Mouse (Mus musculus): ENCODE results near the gene Osbpl7. TPM values are rescaled to one million over a fixed set of nuclear protein-coding genes. Genes with fewer than 3 reads are reported as not detected.

Gene Osbpl7
- polyA plus RNA-seq, 1 experiment from 2014 or later = 7.8 TPM

GRCm38 (mm10) chr11:97069333-97069732, 18.9 kb downstream of the Osbpl7 start:
- no peaks in the 10 kb centered on the region for H3K27me3 ChIP-seq (ENCODE audit: control insufficient read depth, insufficient read depth, low read length)
- H3K9ac ChIP-seq (replicated peaks; ENCODE audit: low read length) = no peak overlapping the region
- no peak for ATAC-seq (ENCODE audit: low FRiP score, low TSS enrichment)
- no peak overlapping the region for H3K4me3 ChIP-seq (replicated peaks; ENCODE audit: low read depth, low read length)
- H3K4me1 ChIP-seq (ENCODE audit: control insufficient read depth, insufficient read depth, low read length) = no peaks in the 10 kb centered on the region
- WGBS = 71% methylated on average over 1 of the region's 1 CpGs
- peaks cover 18% of the 10 kb centered on the region for H3K36me3 ChIP-seq (ENCODE audit: control insufficient read depth, insufficient read depth, low read length)
- no peak for DNase-seq
- H3K9me3 ChIP-seq (ENCODE audit: control insufficient read depth, low read length) = no peaks in the 10 kb centered on the region
- H3K4me2 ChIP-seq (ENCODE audit: low read length) = no peak overlapping the region
- no peak overlapping the region for H3K27ac ChIP-seq (replicated peaks; ENCODE audit: low read depth, low read length)

DNA sequence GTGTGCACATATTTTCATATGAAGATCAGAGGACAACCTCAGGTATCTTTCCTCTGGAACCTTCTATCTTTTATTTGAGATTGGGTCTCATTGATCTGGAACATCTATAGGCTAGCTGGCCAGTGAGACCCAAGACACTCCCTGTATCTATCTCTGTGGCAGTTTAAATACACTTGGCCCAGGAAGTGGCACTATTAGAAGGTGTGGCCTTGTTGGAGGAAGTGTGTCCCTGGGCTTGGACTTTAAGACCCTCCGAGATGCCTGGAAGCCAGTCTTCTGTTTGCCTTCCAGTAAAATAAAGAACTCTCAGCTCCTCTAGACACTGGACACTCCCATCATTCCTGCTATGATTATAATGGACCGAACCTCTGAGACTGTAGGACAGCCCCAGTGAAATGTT, 19.3 kb downstream of the Osbpl7 start:
- Histone ChIP-seq H3K9me3 (ENCODE audit: control insufficient read depth, low read length) (no peaks in the 10 kb centered on the region), H3K27ac (replicated peaks; ENCODE audit: low read depth, low read length) (no peak overlapping the region), H3K36me3 (ENCODE audit: control insufficient read depth, insufficient read depth, low read length) (peaks cover 18% of the 10 kb centered on the region), H3K4me1 (ENCODE audit: control insufficient read depth, insufficient read depth, low read length) (no peaks in the 10 kb centered on the region), H3K4me3 (replicated peaks; ENCODE audit: low read depth, low read length) (no peak overlapping the region), H3K27me3 (ENCODE audit: control insufficient read depth, insufficient read depth, low read length) (no peaks in the 10 kb centered on the region), H3K4me2 (ENCODE audit: low read length) (no peak overlapping the region), H3K9ac (replicated peaks; ENCODE audit: low read length) (no peak overlapping the region)
- DNase-seq = no peak
- WGBS = 90% methylated on average over 2 of the region's 2 CpGs
- no peak for ATAC-seq (ENCODE audit: low FRiP score, low TSS enrichment)

- Histone ChIP-seq H3K36me3 (ENCODE audit: control insufficient read depth, insufficient read depth, low read length) (peaks cover 15% of the 10 kb centered on the region), H3K4me3 (replicated peaks; ENCODE audit: low read depth, low read length) (no peak overlapping the region), H3K27ac (replicated peaks; ENCODE audit: low read depth, low read length) (no peak overlapping the region), H3K27me3 (ENCODE audit: control insufficient read depth, insufficient read depth, low read length) (no peaks in the 10 kb centered on the region), H3K9me3 (ENCODE audit: control insufficient read depth, low read length) (no peaks in the 10 kb centered on the region), H3K9ac (replicated peaks; ENCODE audit: low read length) (no peak overlapping the region), H3K4me2 (ENCODE audit: low read length) (no peak overlapping the region), H3K4me1 (ENCODE audit: control insufficient read depth, insufficient read depth, low read length) (no peaks in the 10 kb centered on the region)
- 68% methylated on average over 1 of the region's 1 CpGs for WGBS
- ATAC-seq (ENCODE audit: low FRiP score, low TSS enrichment) (no peak), DNase-seq (no peak)
Measured at GRCm38 (mm10) chr11:97071129-97071528, 20.7 kb downstream of the Osbpl7 start.

GRCm38 (mm10) chr11:97072533-97072932, 22.1 kb downstream of the Osbpl7 start:
- no peak overlapping the region for H3K9ac ChIP-seq (replicated peaks; ENCODE audit: low read length)
- H3K9me3 ChIP-seq (ENCODE audit: control insufficient read depth, low read length) = no peaks in the 10 kb centered on the region
- ATAC-seq (ENCODE audit: low FRiP score, low TSS enrichment) (no peak; the same call in 1 of the 2 replicates), DNase-seq (peak; percentile 87)
- H3K27ac ChIP-seq (replicated peaks; ENCODE audit: low read depth, low read length) = no peak overlapping the region
- H3K4me2 ChIP-seq (ENCODE audit: low read length) = no peak overlapping the region
- H3K4me3 ChIP-seq (replicated peaks; ENCODE audit: low read depth, low read length) = no peak overlapping the region
- H3K4me1 ChIP-seq (ENCODE audit: control insufficient read depth, insufficient read depth, low read length) = no peaks in the 10 kb centered on the region
- no peaks in the 10 kb centered on the region for H3K27me3 ChIP-seq (ENCODE audit: control insufficient read depth, insufficient read depth, low read length)
- H3K36me3 ChIP-seq (ENCODE audit: control insufficient read depth, insufficient read depth, low read length) = peaks cover 9% of the 10 kb centered on the region
- WGBS = 30% methylated on average over 3 of the region's 3 CpGs

GRCm38 (mm10) chr11:97074235-97074634, 23.8 kb downstream of the Osbpl7 start:
- 76% methylated on average over 8 of the region's 8 CpGs for WGBS
- Histone ChIP-seq H3K4me3 (replicated peaks; ENCODE audit: low read depth, low read length) (no peak overlapping the region), H3K4me1 (ENCODE audit: control insufficient read depth, insufficient read depth, low read length) (no peaks in the 10 kb centered on the region), H3K27ac (replicated peaks; ENCODE audit: low read depth, low read length) (no peak overlapping the region), H3K27me3 (ENCODE audit: control insufficient read depth, insufficient read depth, low read length) (no peaks in the 10 kb centered on the region), H3K36me3 (ENCODE audit: control insufficient read depth, insufficient read depth, low read length) (no peaks in the 10 kb centered on the region), H3K9me3 (ENCODE audit: control insufficient read depth, low read length) (no peaks in the 10 kb centered on the region), H3K9ac (replicated peaks; ENCODE audit: low read length) (no peak overlapping the region), H3K4me2 (ENCODE audit: low read length) (no peak overlapping the region)
- ATAC-seq (ENCODE audit: low FRiP score, low TSS enrichment) (no peak), DNase-seq (no peak)

GRCm38 (mm10) chr11:97078751-97079150, 28.3 kb downstream of the Osbpl7 start:
- Histone ChIP-seq H3K4me3 (replicated peaks; ENCODE audit: low read depth, low read length) (no peak overlapping the region), H3K9ac (replicated peaks; ENCODE audit: low read length) (no peak overlapping the region), H3K4me2 (ENCODE audit: low read length) (no peak overlapping the region), H3K4me1 (ENCODE audit: control insufficient read depth, insufficient read depth, low read length) (no peaks in the 10 kb centered on the region), H3K36me3 (ENCODE audit: control insufficient read depth, insufficient read depth, low read length) (no peaks in the 10 kb centered on the region), H3K9me3 (ENCODE audit: control insufficient read depth, low read length) (no peaks in the 10 kb centered on the region), H3K27ac (replicated peaks; ENCODE audit: low read depth, low read length) (no peak overlapping the region), H3K27me3 (ENCODE audit: control insufficient read depth, insufficient read depth, low read length) (no peaks in the 10 kb centered on the region)
- WGBS = 76% methylated on average over 4 of the region's 4 CpGs
- DNase-seq (no peak), ATAC-seq (ENCODE audit: low FRiP score, low TSS enrichment) (no peak)

DNA sequence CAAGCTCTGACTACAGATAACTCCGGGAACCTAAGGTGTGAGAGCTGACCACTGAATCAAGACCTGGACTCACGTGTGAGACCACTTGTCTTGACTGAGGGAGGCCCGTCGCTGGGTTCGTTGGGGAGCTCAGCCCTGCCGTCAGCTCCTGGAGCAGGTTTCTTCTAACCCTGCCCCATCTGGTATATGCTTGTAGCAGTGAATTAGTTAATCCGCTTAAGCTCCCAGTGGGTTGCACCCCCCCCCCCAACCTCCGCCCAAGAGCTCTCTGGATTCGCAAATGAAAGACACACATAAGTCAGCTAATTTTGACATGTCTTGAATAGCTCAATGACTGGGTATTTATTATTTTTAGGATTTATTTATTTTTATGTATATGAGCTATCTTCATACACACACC, 29.9 kb downstream of the Osbpl7 start:
- WGBS = 12% methylated on average over 9 of the region's 9 CpGs

DNA sequence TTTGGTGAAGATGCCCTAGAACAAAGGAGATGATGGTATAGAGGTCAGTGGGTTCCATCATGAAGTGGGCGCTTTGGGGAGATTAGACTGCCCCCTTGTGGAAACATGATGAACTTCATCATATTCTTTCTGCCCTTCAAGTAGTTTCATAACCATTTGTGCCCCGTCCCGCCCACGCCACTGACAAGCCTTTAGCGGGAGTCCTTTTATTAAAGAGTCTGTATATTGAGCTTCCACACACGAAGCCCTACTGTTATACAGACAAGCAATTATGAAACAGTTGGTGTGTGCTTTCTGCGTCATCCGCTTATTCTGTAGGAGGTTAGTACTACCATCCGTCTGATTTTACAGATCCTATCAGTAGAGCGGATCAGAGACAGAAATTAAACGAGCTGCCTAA, 32.5 kb downstream of the Osbpl7 start:
- Histone ChIP-seq H3K9me3 (ENCODE audit: control insufficient read depth, low read length) (no peaks in the 10 kb centered on the region), H3K9ac (replicated peaks; ENCODE audit: low read length) (no peak overlapping the region)

More for the DNA sequence above, 29.9 kb downstream of the Osbpl7 start:
- Histone ChIP-seq H3K9ac (replicated peaks; ENCODE audit: low read length) (no peak overlapping the region), H3K4me3 (replicated peaks; ENCODE audit: low read depth, low read length) (no peak overlapping the region), H3K36me3 (ENCODE audit: control insufficient read depth, insufficient read depth, low read length) (no peaks in the 10 kb centered on the region), H3K4me1 (ENCODE audit: control insufficient read depth, insufficient read depth, low read length) (0 out of 2 replicates have a peak, but pooled peaks cover 3% of the 10 kb centered on the region), H3K27me3 (ENCODE audit: control insufficient read depth, insufficient read depth, low read length) (no peaks in the 10 kb centered on the region), H3K27ac (replicated peaks; ENCODE audit: low read depth, low read length) (no peak overlapping the region), H3K4me2 (ENCODE audit: low read length) (no peak overlapping the region), H3K9me3 (ENCODE audit: control insufficient read depth, low read length) (no peaks in the 10 kb centered on the region)
- ATAC-seq (ENCODE audit: low FRiP score, low TSS enrichment) = no peak
- DNase-seq = peak; percentile 52

DNA sequence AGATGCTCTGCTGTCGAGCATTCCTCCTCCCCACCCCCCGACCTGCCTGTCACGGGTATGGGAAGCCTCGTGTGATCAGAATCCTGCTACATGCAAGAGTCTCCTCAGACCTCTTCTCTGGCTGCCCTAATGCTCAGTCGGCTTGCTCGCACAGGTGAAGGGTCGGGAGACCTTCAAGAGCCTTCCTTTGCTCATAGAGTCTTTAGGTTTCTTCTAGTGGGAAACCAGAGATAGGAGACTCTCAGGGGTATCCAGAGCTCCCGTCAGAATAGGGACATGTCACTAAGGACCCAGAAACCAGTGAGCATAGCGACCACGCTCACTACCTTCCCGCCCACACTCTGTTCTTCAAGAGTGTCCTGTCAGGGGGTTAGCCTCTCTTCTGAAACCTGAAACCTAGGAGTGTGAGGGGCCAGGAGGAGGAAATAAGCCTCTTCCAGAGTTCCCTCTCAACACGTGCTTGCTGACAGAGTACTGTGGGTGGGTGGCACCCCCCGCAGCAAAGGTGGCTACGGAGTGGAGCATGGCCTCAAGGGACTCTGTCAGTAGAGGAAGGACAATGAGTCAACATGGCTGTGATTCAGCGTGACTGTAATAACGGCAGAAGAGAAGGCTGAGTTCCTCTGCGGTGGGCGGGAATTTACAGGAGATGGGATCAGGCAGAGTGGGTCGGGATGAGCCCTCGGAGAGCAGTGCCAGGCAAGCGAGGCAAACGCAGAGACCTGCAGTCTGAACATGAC, 33.1 kb downstream of the Osbpl7 start:
- Histone ChIP-seq H3K4me2 (ENCODE audit: low read length) (peak overlapping the region; percentile 8; the same call in 1 of the 2 replicates), H3K4me3 (replicated peaks; ENCODE audit: low read depth, low read length) (no peak overlapping the region), H3K9ac (replicated peaks; ENCODE audit: low read length) (no peak overlapping the region), H3K27ac (replicated peaks; ENCODE audit: low read depth, low read length) (no peak overlapping the region), H3K36me3 (ENCODE audit: control insufficient read depth, insufficient read depth, low read length) (no peaks in the 10 kb centered on the region), H3K27me3 (ENCODE audit: control insufficient read depth, insufficient read depth, low read length) (no peaks in the 10 kb centered on the region), H3K4me1 (ENCODE audit: control insufficient read depth, insufficient read depth, low read length) (0 out of 2 replicates have a peak, but pooled peaks cover 3% of the 10 kb centered on the region), H3K9me3 (ENCODE audit: control insufficient read depth, low read length) (0 out of 2 replicates have a peak, but pooled peaks cover 1% of the 10 kb centered on the region)
- WGBS = 38% methylated on average over 22 of the region's 22 CpGs
- ATAC-seq (ENCODE audit: low FRiP score, low TSS enrichment) = no peak
- DNase-seq = peak; percentile 19

More for the DNA sequence above, 32.5 kb downstream of the Osbpl7 start:
- no peak overlapping the region for H3K27ac ChIP-seq (replicated peaks; ENCODE audit: low read depth, low read length)
- 49% methylated on average over 11 of the region's 11 CpGs for WGBS
- no peaks in the 10 kb centered on the region for H3K36me3 ChIP-seq (ENCODE audit: control insufficient read depth, insufficient read depth, low read length)
- DNase-seq = peak; percentile 63
- H3K4me1 ChIP-seq (ENCODE audit: control insufficient read depth, insufficient read depth, low read length) = 0 out of 2 replicates have a peak, but pooled peaks cover 3% of the 10 kb centered on the region
- H3K27me3 ChIP-seq (ENCODE audit: control insufficient read depth, insufficient read depth, low read length) = no peaks in the 10 kb centered on the region
- H3K4me2 ChIP-seq (ENCODE audit: low read length) = no peak overlapping the region
- no peak for ATAC-seq (ENCODE audit: low FRiP score, low TSS enrichment)
- no peak overlapping the region for H3K4me3 ChIP-seq (replicated peaks; ENCODE audit: low read depth, low read length)

All from midbrain, embryonic 14.5 days (tissue).